Mouse (Mus musculus): ENCODE results near the gene Npl. TPM values are rescaled to one million over a fixed set of nuclear protein-coding genes. Genes with fewer than 3 reads are reported as not detected.
A peak's percentile ranks its signal among the peaks of the same experiment; 100 is the strongest.
"Not testable (repeated sequence)": the region's sequence is repeated elsewhere in the genome, so short reads cannot be mapped to it uniquely, and the experiment has no call there.

Npl gene
- total RNA-seq, 2 experiments from 2014 or later: 5.4 to 6.8 TPM

- intact Hi-C loops (cut with DNase I): loop anchor here (10.0 kb wide), 1 partner anchor 255 kb away; the partner anchor contains the start of genes Rgs16 and Rnasel
These were observed 59.9 kb downstream of the Npl start for GRCm38 (mm10) chr1:153489963-153490362.

DNA sequence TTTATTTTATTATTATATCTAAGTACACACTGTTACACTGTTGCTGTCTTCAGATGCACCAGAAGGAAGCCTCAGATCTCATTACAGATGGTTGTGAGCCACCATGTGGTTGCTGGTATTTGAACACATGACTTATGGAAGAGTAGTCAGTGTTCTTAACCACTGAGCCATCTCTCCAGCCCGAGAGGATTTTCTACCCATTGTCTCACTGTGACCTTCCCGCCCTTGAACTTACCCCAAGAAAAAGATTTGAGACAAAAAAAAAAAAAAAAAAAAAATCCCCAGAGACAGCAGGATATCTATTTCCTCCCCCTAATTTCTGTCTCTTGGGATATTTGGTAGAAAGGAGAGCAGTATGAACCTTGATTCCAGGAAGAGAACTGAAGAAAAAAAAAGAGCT, 60.3 kb downstream of the Npl start:
- intact Hi-C loops (cut with DNase I): loop anchor here (10.0 kb wide), 1 partner anchor 255 kb away; the partner anchor contains the start of genes Rgs16 and Rnasel
- DNase-seq: no peak

More at GRCm38 (mm10) chr1:153489963-153490362, 59.9 kb downstream of the Npl start:
- DNase-seq: no peak

DNA sequence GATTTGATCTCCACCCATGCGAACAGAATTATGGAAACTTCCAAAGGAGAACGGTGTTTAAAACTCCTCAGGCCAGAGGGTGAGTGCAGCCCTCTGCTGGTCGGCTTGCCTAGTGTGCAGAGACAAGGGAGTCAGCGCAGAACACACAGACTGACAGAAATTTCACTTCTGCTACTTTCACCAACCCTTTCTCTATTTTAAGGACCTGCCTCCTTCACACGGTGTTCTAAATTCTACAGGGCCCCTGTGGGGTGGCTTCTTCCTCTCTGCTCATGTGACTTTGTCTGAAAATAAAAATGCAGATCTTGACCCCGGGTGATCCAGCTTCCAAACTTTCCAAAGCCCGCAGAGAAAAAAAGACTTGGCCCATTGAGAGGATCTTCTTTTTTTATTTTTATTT, 60.7 kb downstream of the Npl start:
- DNase-seq: no peak
- intact Hi-C loops (cut with DNase I): loop anchor here (10.0 kb wide), 1 partner anchor 256 kb away; the partner anchor contains the start of genes Rgs16 and Rnasel

DNA sequence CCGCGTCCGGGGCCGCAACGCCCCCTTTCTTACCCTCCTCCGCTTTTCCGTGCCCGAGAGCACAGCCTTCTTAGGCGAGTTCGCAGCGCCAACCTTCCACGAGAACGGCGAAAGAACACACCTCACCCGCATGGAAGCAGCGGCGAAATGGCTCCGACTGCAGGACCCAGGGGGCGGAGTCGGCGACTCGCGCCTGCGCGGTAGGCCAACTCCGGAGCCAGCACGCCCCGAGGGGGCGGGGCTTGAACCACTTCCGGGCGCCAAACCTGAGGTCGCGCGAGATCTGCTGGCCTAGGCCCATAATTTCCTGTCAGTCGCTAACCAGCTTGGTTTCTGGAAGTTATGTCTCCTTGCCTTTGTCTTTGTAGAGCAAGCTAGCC, 62.4 kb downstream of the Npl start, which contains the start of gene Dhx9:
Dhx9 (minus strand) TSS at position 161 of the 380 bp plus-strand sequence.
- DNase-seq: peak; percentile 99

GRCm38 (mm10) chr1:153486767-153487499, 62.9 kb downstream of the Npl start:
- no peak for DNase-seq
- intact Hi-C loops (cut with DNase I): loop anchor here (10.0 kb wide), 1 partner anchor 258 kb away; the partner anchor contains the start of genes Rgs16 and Rnasel

More for the DNA sequence above, 62.4 kb downstream of the Npl start, which contains the start of gene Dhx9:
- intact Hi-C loops (cut with DNase I): loop anchor here (10.0 kb wide), 1 partner anchor 257 kb away; the partner anchor contains the start of genes Rgs16 and Rnasel

GRCm38 (mm10) chr1:153486120-153486519, 63.7 kb downstream of the Npl start:
- intact Hi-C loops (cut with DNase I): loop anchor here (10.0 kb wide), 1 partner anchor 259 kb away; the partner anchor contains the start of genes Rgs16 and Rnasel
- DNase-seq: not testable (repeated sequence)

- intact Hi-C loops (cut with DNase I): loop anchor here (10.0 kb wide), 1 partner anchor 260 kb away; the partner anchor contains the start of genes Rgs16 and Rnasel
- no peak for DNase-seq
These were observed 64.5 kb downstream of the Npl start for GRCm38 (mm10) chr1:153485201-153485796.

GRCm38 (mm10) chr1:153481025-153481412, 68.8 kb downstream of the Npl start:
- intact Hi-C loops (cut with DNase I): loop anchor here (10.0 kb wide), 1 partner anchor 264 kb away; the partner anchor contains the start of genes Rgs16 and Rnasel
- DNase-seq: no peak

DNA sequence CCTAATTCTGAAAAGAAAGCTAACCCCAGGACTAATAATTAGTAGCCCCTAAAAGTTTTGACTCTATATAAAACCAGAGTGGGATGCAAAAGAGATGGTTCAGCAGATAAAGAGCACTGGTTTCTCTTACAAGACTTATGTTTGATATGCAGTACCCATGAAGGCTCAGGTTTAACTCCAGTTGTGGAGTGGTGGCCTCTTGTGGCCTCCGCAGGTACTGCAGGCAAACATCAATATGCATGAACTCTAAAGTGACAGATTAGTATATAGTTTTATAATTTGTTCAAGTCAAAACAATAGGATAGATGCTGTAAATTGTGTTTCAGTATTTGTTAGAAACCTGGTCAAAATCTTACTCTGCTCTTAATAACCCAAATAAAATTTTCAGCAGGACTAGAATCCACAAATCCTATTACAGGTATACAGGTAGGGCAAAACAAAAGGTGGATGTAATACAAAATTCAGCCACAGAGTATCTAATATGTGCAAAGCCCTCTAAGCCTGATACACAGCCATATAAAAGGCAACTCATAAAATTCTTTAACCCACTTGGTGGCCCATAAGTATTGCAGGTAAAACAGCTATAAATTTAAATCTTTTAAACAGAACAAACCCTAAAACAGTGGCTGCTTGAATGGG, 69.3 kb downstream of the Npl start:
- DNase-seq: peak; percentile 68
- intact Hi-C loops (cut with DNase I): loop anchor here (10.0 kb wide), 1 partner anchor 264 kb away; the partner anchor contains the start of genes Rgs16 and Rnasel

- intact Hi-C loops (cut with DNase I): loop anchor here (10.0 kb wide), 1 partner anchor 1694 kb away; no protein-coding TSS in a partner anchor
- DNase-seq: no peak
These were observed 70.5 kb downstream of the Npl start for GRCm38 (mm10) chr1:153479296-153479695.

DNA sequence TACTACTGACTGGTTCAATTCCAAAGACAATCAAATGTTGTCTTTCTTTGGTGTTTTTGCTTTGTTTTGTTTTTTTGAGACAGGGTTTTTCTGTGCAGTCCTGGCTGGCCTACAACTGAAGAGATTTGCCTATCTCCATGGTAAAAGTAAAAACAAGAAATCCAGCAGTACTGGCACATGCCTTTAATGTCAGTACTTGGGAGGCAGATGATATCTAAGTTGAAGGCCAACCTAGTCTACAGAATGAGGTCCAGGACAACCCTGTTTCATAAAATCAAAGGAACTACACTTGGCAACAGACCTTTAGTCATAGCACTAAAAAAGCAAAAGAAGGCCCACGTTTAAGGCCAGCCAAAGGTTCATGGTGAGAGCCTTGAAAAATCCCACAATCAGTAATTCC, 88.0 kb downstream of the Npl start:
- intact Hi-C loops (cut with DNase I): no loop called here
- DNase-seq: no peak

GRCm38 (mm10) chr1:153456137-153456536, 93.7 kb downstream of the Npl start:
- intact Hi-C loops (cut with DNase I): no loop called here
- DNase-seq: no peak

DNA sequence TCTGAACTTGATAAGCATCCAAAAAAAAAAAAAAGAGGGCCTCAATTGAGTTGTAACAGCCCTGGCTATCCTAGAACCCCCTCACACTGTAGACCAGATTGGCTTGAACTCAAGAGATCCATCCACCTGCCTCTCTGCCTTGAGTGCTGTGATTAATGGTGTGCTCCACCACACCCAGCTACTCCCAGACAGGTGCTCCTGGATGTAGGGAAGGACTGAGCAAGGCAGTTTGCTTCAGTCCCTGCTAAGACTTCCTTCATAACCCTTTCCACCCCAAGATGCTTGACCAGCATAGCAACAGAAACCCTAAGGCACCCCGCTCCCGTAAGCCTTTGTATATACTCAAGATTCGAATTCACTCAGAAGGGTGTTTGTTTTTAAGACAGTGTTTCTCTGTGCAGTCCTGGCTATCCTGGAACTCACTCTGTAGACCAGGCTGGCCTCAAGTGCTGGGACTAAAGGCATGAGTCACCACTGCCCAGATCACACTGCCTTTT, 96.7 kb downstream of the Npl start:
- no peak for DNase-seq
- intact Hi-C loops (cut with DNase I): no loop called here

Other genes with a start within 250 kb of the Npl start
- 10 to 100 TPM; 41.9 to 46.2 TPM for gene Lamc1, start 217.3 kb downstream of the Npl start, total RNA-seq (2021)
- 1 to 10 TPM; 2.8 to 3.2 TPM for gene Shcbp1l, start 124.9 kb downstream of the Npl start, total RNA-seq (2021)
- 100 to 1,000 TPM; 188 to 192 TPM for gene Dhx9, start 62.4 kb downstream of the Npl start, total RNA-seq (2021)
- 10 to 100 TPM; 22.2 to 27.3 TPM for gene Rgs8, start 103.0 kb upstream of the Npl start, total RNA-seq (2021)
- 1 to 10 TPM; 7.2 to 7.8 TPM for gene Rgs16, start 190.3 kb upstream of the Npl start, total RNA-seq (2021)
- gene Rnasel, start 199.4 kb upstream of the Npl start, total RNA-seq (2021): 10 to 100 TPM; 33.7 to 34.4 TPM